Mouse (Mus musculus): ENCODE measurements around the gene Meis3.

Meis3 gene

DNA sequence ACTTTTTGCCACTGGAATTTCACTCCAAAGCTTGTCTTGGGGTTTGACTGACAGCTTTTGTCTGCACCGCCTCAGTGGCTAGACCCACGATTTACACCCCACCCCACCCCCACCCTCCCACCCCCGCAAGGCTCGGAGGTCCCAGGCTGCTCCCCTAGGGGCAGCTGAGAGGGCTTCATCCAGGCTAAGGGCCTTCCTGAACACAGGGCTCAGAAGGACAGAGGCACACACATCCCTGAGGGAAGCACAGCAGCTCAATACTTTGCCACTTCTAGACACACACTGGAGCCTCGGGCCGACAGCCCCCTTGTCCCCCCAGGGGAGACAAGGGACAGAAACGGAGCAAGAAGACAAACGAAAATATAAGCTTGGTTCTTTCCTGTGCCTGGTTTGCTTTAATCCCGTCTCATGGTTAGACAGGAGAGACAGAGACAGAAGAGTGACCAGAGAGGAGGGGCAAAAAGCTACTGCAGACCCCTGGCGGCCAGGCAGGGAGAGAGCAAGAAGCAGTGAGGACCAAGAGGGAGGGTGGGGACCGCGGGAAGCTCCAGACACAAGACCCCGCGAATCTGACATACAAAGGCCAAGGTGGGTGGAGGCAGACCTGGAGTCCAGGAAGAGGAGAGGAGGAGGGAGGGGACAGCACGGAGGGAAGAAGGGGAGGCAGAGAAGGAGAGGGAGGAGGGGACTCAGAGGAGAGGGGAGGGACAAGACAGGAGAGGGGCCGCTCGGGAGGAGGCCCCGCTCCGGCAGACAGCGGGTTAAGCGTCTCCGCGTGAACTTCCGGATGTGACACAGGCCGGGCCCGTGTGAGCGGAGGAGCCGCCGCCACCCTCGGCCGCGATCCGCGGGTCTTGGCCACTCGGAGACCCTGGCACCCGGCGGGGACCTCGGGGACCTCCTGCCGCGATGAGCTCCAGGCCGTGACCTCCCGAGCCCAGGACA, at the start of gene Meis3:
TSS of gene Meis3 (plus strand) at position 494 of the 945 bp plus-strand sequence.
- in situ Hi-C loops (cut with MboI; ENCODE audit: unreplicated experiment in 2 of 2) = no loop called here

DNA sequence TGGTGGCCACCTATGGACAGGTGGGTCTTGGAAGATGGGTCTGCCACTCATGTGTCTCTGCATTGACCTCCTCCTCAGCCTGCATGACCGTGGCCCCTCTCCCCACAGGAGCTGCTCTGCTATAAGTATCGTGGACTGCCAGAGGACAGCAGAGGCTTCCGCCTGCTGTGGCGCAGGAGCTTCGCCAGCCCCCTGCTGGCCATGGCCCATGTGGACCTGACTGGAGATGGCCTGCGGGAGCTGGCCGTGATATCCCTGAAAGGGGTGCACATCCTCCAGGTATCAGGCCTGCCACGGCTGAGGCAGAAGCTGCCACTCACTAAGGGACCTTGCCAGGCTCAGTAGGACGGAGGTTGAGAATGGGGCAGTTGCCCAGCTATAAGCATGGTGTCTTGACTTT, 49.1 kb upstream of the Meis3 start:
- in situ Hi-C loops (cut with MboI; ENCODE audit: unreplicated experiment in 2 of 2) = no loop called here

DNA sequence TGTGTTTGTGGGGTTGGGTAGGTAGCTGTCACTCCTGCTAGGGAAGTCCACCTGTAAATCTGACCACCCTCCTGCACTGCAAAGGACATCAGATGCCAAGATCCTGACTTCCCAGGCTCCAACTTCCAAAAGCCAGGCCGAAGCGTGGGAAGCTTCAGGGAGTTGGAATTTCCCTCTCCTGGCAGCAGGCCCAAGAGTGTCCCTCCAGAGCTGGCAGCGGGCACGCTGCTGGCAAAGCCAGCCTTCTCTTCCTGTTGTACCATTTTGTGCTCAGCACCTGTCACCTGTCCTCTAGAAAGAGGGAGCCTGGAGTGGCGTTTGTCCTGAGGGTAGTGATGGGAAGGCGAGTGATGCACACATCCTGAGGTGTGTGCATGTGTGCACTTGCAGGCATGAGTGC, 46.5 kb upstream of the Meis3 start:
- in situ Hi-C loops (cut with MboI; ENCODE audit: unreplicated experiment in 2 of 2) = no loop called here

DNA sequence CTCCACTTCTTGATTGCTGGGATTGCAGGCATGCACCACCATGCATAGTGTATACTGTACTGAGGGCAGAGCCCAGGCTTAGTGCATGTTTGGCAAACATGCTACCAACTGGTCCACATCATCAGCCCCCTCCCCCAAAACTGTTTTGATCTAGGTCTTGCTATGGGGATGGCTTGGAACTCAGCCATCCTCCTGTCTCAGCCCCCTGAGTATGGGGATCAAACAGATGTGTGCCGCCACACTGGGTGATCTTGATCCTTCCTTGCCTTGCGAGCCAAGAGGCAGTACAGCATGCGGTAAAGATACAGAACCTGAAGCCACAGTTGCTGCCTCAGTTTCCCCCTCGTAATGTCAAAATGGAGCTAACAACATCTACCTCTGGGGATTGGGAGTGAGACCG, 46.0 kb upstream of the Meis3 start:
- in situ Hi-C loops (cut with MboI; ENCODE audit: unreplicated experiment in 2 of 2) = no loop called here

DNA sequence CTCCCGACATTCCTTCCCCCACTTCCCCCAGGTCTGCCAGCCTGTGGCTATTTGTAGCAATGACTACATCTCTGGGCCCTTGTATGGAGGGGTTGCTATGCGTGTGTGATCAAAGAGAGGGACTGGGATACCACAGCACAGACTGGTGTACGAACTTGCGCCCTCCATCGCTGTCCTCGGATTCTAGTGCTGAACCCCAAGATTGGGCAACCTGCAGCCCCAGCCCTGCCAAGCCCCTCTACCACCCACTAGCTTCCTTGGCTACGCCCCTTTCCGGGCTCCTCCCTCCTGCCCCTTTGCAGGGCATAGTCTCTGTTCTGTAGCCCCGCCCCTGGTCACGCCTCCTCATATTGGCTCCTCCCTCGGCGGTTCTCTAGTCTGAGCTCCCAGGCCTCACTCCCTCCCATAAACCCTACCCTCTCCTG, 45.5 kb upstream of the Meis3 start, which contains the start of gene Slc8a2:
TSS of gene Slc8a2 (plus strand) at position 406 of the 425 bp plus-strand sequence.
- in situ Hi-C loops (cut with MboI; ENCODE audit: unreplicated experiment in 2 of 2) = no loop called here

DNA sequence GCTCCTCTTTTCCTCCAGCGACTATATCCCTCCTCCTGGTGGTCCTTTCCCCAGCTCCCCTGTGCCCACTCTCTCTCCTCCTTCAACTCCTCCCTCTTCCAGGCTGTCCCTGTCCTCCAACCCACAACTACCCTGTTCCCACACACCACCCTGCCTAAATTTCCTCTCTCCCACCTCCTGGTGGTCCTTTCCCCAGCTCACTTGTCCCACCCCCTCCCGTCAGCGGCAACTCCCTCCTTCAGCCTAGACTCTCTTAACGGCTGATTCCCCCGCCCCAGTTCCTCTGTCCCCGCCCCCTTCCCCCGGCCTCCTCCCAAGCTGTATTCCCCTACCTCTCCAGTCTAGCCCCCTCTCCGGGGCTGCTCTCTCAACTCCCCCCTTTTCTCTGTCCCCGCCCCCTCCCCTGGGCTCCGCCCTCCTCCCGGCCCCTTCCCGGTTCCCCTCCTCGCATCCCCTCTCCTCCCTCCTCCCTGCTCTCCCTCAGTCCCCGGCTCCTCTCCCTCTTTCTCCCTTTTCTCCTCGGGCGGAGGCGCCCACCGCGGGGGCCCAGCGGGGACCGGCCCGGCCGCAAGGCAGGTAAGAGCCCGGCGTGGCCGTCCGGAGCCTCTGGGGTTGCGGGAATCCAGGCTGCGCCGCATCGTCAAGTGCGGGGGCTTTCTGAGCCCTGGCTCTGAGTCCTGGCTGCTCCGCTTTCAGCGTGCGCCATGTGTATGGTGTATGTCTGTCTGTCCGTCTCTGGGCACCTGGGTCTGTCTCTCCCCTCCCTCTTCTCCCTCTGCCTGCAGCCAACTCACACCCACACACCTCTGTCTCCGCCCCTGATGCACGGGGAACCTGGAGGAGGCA, 44.8 kb upstream of the Meis3 start:
- in situ Hi-C loops (cut with MboI; ENCODE audit: unreplicated experiment in 2 of 2) = no loop called here

DNA sequence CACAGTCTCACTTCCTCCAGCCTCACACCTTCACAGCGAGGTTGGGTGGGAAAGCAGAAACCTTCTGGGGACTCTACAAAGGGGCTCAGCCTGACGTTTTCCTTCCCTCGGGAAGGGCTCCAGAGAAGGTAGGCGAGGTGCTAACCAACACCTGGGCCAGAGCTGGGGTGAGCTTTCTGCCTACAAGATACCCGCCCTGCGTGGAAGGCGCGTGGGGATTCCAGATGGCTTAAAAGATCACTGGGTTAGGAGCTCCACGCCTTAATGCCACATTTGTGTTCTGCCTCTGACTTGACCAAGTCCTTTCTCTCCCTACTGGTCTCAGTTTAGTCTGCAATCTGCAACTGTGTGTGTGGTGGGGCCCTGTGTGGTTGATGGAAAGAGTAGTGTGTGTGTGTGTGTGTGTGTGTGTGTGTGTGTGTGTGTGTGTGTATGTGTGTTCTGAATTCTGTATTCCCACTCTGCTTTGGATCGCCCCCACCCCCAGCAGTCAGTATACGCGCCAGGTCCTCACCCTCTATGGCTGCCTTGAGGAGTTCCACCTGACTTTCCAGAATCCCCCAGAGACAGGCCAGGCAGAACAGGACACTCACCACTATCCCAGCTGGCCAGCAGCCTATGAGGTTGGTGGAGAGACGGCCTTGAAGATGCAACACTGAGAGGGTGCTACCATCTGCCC, 43.8 kb upstream of the Meis3 start:
- in situ Hi-C loops (cut with MboI; ENCODE audit: unreplicated experiment in 2 of 2) = no loop called here

DNA sequence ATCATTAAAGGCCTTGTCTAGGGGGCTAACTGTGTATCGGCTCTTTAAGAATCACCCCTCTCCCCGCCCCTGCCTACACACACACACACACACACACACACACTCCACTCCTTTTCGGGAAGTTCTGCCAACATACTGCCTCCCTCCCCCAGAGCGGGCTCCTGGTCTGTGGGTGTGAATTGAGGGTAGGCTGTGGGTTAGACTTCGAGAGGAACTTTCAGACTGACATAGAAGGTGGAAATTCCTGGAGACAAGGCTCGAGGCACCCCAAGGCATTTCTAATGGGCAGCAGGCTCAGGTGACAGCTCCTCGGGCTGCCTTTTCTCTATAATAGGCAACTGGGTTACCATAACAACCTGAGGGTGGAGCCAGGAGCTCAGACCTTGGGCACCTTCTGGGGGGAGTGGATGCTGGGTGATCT, 42.7 kb upstream of the Meis3 start:
- in situ Hi-C loops (cut with MboI; ENCODE audit: unreplicated experiment in 2 of 2) = no loop called here

DNA sequence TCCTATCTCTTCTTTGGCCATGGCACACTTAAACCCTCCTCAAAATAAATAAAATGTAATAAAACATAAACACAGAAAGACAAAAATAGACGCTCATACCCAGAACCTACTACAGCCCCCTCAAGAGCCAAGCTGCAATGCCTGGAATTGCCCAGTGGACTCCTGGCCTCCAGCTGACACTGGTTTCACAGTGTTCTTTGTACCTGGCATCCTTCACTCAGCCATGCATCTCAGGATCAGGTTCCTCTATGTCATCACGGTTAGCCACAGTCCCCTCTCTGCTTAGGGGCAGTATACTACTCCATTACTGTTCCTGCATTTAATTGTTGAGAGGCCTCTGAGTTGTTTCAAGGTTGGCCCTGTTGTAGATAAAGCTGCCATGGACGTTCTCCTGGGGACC, 42.0 kb upstream of the Meis3 start:
- in situ Hi-C loops (cut with MboI; ENCODE audit: unreplicated experiment in 2 of 2) = no loop called here

DNA sequence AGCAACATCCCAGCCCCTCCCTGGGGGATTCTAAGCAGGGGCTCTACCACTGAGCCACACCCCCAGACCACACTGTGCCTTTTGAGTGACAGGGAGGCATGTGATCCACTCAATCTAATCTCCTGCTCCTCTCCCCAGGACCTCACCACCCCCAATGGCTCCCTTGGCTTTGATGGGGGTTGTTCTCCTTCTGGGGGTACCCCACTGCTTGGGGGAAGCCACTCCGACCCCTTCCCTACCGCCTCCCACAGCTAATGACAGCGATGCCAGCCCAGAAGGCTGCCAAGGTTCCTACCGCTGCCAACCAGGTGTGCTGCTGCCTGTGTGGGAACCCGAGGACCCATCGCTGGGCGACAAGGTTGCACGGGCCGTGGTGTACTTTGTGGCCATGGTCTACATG, 41.2 kb upstream of the Meis3 start:
- in situ Hi-C loops (cut with MboI; ENCODE audit: unreplicated experiment in 2 of 2) = no loop called here

DNA sequence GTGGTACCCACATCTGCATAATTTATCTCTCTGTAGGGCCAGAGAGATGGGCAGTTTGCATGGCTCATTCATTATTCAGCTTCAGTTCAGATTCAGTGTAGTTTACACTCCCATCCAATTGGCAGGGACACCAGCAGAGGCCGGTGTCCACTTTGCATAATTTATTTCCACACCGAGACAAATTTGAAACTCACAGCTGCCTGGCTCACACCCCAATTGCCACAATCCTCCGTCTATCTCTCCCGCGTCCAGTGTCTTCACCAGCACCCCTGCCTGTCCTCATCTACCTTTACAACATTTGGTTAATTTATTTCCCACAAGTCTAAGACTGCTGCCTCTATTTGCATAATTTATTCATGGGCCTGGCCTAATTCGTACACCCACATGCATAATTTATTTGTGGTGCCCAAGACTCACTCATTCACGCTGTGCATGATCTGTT, 39.9 kb upstream of the Meis3 start:
- in situ Hi-C loops (cut with MboI; ENCODE audit: unreplicated experiment in 2 of 2) = no loop called here

DNA sequence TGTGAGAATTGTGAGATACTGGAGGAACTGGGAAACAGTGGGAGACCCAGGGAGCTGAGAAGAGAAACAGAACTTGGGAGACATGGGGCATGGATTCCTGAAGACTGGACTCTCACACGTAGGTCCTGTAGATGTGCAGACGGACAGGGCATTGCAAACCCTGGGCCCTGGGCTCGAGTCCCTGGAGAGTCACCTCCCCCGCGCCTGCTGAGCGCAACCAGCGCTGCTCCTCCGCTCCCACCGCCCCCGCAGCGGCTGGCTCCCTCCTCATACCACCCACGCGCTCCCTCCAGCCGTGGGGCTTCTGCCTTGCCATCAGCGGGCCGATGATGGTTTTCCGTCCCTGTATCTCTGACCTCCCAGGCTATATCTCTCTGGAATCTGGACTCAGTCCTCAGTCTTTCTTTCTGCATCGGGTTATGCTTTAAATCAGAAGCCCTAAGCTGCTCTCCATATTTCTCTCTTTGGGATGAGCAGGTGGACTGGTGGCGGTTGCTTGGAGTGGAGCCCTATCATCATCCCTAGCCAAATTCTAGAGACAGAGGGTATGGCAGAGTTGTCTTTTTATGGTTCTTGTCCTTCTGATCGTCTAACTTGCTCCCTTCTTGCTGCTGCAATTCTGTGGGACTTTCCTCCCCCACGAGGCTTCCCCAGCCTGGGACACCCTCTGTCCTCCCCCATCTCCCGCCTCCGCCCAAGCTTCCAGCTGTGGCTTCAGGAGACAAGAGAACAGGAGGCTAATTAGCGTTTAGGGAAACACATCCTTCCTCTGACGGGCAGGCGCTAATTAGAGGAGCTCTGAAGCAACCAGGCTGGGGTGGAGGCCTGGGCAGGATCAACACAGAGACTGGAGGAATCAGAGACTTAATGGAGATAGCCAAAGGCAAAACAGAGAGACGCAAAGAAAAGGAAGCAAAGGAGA, 28.1 kb upstream of the Meis3 start:
- in situ Hi-C loops (cut with MboI; ENCODE audit: unreplicated experiment in 2 of 2) = loop anchor here in 1 of 2 experiments (5.0 kb wide), 1 partner anchor 89 kb away; no protein-coding TSS in a partner anchor

DNA sequence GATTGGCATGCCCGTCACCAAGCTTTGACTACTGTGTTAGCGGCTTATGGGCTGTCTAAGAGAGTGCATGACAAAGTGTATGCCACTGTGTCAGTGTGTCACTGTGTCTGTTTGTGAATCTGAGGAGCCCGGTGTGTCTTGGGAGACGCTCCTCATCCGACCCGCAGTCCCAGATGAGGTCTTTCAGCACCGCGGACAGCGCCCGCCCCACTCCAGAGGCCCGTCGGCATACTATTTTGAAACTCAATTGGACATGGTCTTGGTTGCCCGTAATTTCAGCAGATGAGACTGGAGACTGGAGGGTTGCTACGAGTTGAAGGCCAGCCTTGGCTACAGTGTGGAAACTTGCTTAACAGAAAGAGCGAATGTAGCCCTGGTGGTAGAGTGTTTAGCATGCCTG, 27.2 kb upstream of the Meis3 start:
- in situ Hi-C loops (cut with MboI; ENCODE audit: unreplicated experiment in 2 of 2) = loop anchor here in 1 of 2 experiments (5.0 kb wide), 1 partner anchor 90 kb away; no protein-coding TSS in a partner anchor

DNA sequence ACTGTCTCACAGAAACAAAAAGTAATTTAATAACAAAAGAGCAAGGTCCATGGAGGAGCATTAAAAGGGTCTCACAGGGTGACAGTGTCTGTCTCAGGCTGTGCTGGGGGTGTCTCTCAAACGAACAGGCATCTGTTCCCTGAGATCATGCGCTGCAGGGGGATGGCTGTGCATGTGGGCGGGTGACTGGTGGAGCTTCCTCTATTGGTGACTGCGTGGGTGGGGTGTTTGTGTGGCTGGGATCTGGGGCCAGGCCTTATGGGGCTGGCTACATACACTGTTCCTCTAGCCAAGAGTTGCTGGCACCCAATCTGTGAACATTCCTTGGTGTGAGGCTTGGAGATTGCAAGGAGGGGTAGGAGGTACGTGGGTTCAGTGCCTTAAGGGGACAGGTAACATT, 25.6 kb upstream of the Meis3 start:
- in situ Hi-C loops (cut with MboI; ENCODE audit: unreplicated experiment in 2 of 2) = loop anchor here in 1 of 2 experiments (5.0 kb wide), 1 partner anchor 92 kb away; no protein-coding TSS in a partner anchor

DNA sequence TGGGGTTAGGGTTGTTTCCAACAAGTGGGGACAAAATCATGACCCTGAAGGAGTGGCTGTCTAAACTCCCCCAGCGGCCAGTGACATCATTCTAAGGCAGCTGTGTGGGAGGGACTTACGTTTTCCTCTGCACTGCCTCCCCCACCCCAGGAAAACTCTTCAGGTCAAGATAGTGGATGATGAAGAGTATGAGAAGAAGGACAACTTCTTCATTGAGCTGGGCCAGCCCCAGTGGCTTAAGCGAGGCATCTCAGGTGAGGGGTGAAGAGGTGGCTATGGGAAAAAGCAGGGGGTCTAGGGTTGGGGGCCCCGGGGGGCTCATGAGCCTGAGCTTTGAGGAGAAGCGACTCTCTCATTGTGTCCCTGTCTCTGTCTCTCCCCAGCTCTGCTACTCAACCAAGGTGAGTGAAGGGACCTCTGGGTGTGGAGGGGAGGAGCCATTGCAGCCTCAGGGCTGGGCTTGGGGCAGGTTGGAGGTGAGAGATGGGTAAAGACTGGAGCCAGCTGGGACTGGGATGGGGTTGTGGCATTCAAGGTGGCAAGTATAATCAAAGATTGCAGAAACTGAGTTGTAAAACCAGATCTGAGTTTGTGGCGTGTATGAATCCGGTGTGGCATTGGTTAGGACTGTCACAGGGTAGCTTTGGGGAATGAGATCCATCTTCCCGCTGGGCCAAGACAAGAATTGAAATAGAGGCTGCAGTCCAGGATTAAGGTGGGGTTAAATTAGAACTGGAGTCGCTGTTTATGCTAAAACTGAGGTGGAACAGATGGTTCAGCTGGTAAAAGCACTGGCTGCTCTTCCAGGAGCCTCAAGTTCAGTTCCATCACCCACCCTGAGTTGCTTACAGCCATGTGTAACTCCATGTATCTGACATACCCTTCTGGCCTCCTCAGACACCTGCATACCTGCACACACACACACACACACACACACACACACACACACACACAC, 24.4 kb upstream of the Meis3 start:
- in situ Hi-C loops (cut with MboI; ENCODE audit: unreplicated experiment in 2 of 2) = loop anchor here (5.0 kb wide), 2 partner anchors 93 to 168 kb away; no protein-coding TSS in a partner anchor

DNA sequence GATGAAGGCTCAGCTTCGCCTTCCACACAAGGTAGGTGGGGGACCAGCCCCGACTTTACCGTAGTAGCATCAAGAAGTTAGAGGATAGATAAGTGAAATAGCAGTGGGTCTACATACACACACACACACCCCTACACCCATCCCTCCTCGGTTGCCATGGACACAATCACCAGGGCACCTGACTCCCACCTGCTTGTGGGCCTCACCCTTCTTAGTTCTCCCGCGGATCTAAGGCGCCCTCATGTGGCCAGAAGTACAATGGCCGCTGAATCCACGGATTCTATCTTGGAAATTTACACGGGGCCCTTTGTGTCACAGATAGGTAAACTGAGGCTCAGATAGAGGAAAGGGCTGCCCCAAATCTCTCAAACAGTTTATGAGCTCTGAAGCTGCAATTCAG, 21.4 kb upstream of the Meis3 start:
- in situ Hi-C loops (cut with MboI; ENCODE audit: unreplicated experiment in 2 of 2) = loop anchor here (5.0 kb wide), 2 partner anchors 96 to 171 kb away; no protein-coding TSS in a partner anchor

DNA sequence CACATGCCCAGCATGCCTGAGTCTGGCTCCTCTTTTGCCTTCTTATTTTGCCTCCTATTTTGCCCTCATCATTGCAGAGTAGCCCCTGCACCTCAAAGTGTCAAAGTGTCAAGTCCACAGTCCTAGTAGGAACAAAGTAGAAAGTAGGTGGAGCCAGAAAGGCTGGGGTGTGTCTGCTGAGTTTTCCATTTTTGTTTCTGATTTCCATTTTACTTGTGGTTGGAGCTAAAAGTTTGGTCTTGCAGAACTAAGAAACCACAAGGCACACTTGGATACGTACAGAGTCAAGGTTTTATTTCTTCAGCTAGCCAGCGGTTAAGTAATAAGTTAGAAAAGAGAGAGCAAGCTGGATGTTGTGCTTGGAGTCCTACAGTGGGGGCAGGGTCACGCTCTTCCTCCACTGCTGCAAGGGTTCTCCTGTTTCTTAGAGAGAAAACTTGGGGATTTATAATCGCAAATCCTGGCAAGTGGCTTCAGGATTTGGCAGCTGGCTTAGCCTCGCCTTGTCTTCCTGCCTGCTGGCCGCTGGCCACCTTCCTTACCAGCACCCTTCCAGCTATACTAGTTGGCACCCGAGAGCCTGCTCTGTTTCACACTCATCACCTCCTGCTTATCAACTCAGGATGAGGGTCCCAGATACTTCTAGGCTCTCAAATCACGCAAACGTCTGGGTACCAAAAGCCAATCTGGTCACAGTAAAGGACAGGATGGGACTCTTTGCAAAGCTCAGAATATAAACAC, 19.6 kb upstream of the Meis3 start:
- in situ Hi-C loops (cut with MboI; ENCODE audit: unreplicated experiment in 2 of 2) = no loop called here
